Mouse (Mus musculus) limb, embryonic 14.5 days (tissue): ENCODE measurements around the gene Trpc4. TPM values are rescaled to one million over a fixed set of nuclear protein-coding genes. Genes with fewer than 3 reads are reported as not detected.
A peak's percentile ranks its signal among the peaks of the same experiment; 100 is the strongest.

ENCODE experiments used
- ATAC-seq: fragments of 200-750 bp; cut with Nextera tagmentation; 2 replicates; pipeline ENCODE4 v1.8.0; 2017; ENCODE audit warnings: low read depth, moderate number of reproducible peaks, moderate TSS enrichment; ENCODE audit not compliant: low FRiP score
- DNase-seq: peaks from one replicate; pipeline ENCODE4 v3.0.0-alpha.2; 2015; ENCODE audit warnings: low spot score
- H3K27ac ChIP-seq: fragments of 300-500 bp; sonication (generic); replicated peaks from 2 replicates; pipeline ENCODE4 v1.5.1; 2014; ENCODE audit warnings: low read depth, mild to moderate bottlenecking, low read length, moderate library complexity, mixed read lengths
- H3K27me3 ChIP-seq: fragments of 300-500 bp; sonication (generic); 2 replicates; pipeline ENCODE4 v1.6.1; 2014; ENCODE audit warnings: low read length, mixed read lengths; ENCODE audit not compliant: control insufficient read depth, insufficient read depth
- H3K36me3 ChIP-seq: fragments of 300-500 bp; sonication (generic); 2 replicates; pipeline ENCODE4 v1.6.1; 2014; ENCODE audit warnings: mild to moderate bottlenecking, low read length, moderate library complexity, mixed read lengths; ENCODE audit not compliant: control insufficient read depth, insufficient read depth
- H3K4me1 ChIP-seq: fragments of 300-500 bp; sonication (generic); 2 replicates; pipeline ENCODE4 v1.6.1; 2014; ENCODE audit warnings: antibody characterized with exemption, low read length, mixed read lengths; ENCODE audit not compliant: control insufficient read depth, insufficient read depth
- H3K4me2 ChIP-seq: fragments of 300-500 bp; sonication (generic); replicated peaks from 2 replicates; pipeline ENCODE4 v1.6.1; 2014; ENCODE audit warnings: low read depth, mild to moderate bottlenecking, low read length, moderate library complexity; ENCODE audit not compliant: severe bottlenecking
- H3K4me3 ChIP-seq: fragments of 300-500 bp; sonication (generic); replicated peaks from 2 replicates; pipeline ENCODE4 v1.5.1; 2014; ENCODE audit warnings: low read length
- H3K9ac ChIP-seq: fragments of 300-500 bp; sonication (generic); 2 replicates; pipeline ENCODE4 v1.6.1; 2014; ENCODE audit warnings: mild to moderate bottlenecking, low read depth, low read length, moderate library complexity; ENCODE audit not compliant: severe bottlenecking
- H3K9me3 ChIP-seq: fragments of 300-500 bp; sonication (generic); 2 replicates; pipeline ENCODE4 v1.6.1; 2016; ENCODE audit warnings: low read length; ENCODE audit not compliant: control insufficient read depth
- POLR2A ChIP-seq: fragments of 200-500 bp; IDR thresholded peaks from 2 replicates; pipeline ENCODE4 v1.8.0; 2012; ENCODE audit warnings: inconsistent platforms, mild to moderate bottlenecking, moderate library complexity, borderline replicate concordance; ENCODE audit not compliant: insufficient read depth, insufficient read length; ENCODE audit errors: extremely low read depth
- WGBS: fragments of 180-500 bp; shearing (Covaris S2); extraction: QIAGEN DNeasy Blood & Tissue Kit; methylation state at CpG from one replicate; pipeline ENCODE4 v1.1.7; 2014; 5-methylcytosine and 5-hydroxymethylcytosine counted together
- polyA plus RNA-seq, 2 experiments: library from polyadenylated mRNA; depleted of rRNA in 1 of 2; stranded (reverse) in 1 of 2; unstranded in 1 of 2; fragments of >200 nt; fragmentation: Nextera tagmentation in 1 of 2; extraction: Ambion mirVana in 1 of 2; gene quantifications; 2 replicates each; pipeline versions ENCODE4 v1.2.1 to v1.2.3; 2012 to 2014

Trpc4 gene
- polyA plus RNA-seq (2012; rRNA removed) (0.90 and 0.97 TPM in 2 replicates), polyA plus RNA-seq (2014; fragmentation: Nextera tagmentation; extraction: Ambion mirVana) (1.7 and 1.8 TPM in 2 replicates)

DNA sequence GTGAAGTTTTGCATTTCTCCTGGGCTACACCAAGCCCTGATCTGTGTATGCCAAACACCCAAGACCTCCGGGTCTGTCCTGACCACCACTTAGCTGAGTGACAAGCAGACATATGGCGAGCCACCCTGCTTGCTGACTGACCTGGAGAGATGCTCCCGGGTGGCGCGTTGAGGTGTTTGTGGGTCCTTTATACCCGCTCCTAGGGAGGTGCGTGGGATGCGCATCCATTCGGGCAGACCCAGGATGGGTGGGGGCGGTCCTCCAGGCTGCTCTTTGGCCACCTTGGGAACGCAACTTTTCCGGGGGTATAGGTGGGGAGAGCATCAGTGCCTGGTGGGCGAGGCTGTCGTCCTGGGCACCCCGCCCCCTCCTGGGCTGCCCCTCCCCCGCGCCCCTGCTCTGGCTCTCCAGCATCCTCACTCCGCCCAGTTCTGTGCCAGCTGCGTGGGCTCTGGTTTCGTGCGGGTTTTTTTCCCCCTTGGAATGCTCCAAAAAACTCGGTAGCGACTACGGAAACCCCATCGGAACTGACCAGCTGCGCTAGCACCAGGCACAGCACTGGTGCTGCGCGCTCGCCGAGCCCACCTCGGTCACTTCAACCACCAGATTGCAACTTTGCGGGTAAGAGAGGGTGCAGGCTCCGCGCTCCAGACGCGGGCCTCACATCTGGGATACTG, at the start of gene Trpc4:
TSS of gene Trpc4 (plus strand) at position 397 of the 677 bp plus-strand sequence.
- ATAC-seq (peak; percentile 53; the same call in 1 of the 2 replicates), DNase-seq (no peak)
- Histone ChIP-seq H3K36me3 (no peaks in the 10 kb centered on the region), H3K4me3 (peak within 1 kb of the TSS; percentile 51), H3K9me3 (no peaks in the 10 kb centered on the region), H3K27ac (no peak within 1 kb of the TSS), H3K4me2 (peak within 1 kb of the TSS; percentile 97), H3K9ac (peak within 1 kb of the TSS; percentile 48), H3K27me3 (peaks cover 31% of the 10 kb centered on the region), H3K4me1 (peaks cover 15% of the 10 kb centered on the region)
- TF ChIP-seq POLR2A: no peak
- WGBS: 1% methylated on average over 31 of the region's 36 CpGs

DNA sequence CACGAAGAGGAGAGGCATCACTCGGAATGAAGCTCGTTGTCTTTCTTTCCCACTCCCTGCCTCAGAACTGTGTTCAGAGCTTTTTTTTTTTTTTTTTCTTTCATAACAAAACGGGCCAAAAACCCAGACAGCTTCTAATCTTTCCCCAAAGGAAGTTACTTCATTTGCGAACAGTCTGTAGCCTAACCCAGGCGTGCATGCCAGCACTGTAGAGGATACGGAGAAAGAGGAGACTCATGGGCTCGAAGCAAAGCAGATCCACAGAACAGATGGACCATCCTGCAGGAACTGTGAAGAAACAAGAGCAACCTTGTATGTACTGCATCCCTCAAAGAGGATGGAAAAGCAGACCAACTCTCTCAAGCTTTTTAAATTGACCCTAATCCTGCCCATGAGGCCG, 44.3 kb upstream of the Trpc4 start:
- no peak for TF ChIP-seq POLR2A
- Histone ChIP-seq H3K4me3 (no peak overlapping the region), H3K36me3 (no peaks in the 10 kb centered on the region), H3K4me1 (no peaks in the 10 kb centered on the region), H3K9me3 (no peaks in the 10 kb centered on the region), H3K27ac (no peak overlapping the region), H3K27me3 (no peaks in the 10 kb centered on the region), H3K4me2 (no peak overlapping the region), H3K9ac (no peak overlapping the region)
- no peak for ATAC-seq
- no peak for DNase-seq
- 76% methylated on average over 9 of the region's 9 CpGs for WGBS

DNA sequence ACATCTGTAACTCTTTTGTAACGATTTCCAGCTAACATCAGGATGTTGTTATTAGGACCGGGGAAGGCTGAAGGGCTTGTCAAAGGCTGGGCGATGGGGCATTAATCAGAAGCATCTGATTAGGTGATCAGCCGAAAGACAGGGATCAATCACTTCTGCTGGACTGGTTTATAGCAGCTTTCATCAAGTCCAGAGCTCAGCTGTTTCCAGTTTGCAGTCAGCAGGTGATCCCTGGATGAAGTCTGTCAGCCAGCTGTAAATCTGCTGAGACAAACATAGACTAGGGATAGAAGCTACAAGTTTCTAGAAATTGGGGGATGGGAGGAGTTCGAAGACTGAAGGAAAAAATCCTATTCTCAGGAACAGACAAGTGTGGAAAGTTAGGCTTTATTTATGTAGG, 20.5 kb upstream of the Trpc4 start:
- H3K27ac ChIP-seq: no peak overlapping the region
- no peaks in the 10 kb centered on the region for H3K9me3 ChIP-seq
- DNase-seq: no peak
- no peaks in the 10 kb centered on the region; the same call in 1 of the 2 replicates for H3K27me3 ChIP-seq
- no peaks in the 10 kb centered on the region for H3K36me3 ChIP-seq
- no peak for ATAC-seq
- no peak overlapping the region for H3K9ac ChIP-seq
- no peak overlapping the region for H3K4me2 ChIP-seq
- TF ChIP-seq POLR2A: no peak
- 13% methylated on average over 5 of the region's 5 CpGs for WGBS
- H3K4me1 ChIP-seq: no peaks in the 10 kb centered on the region
- no peak overlapping the region for H3K4me3 ChIP-seq

DNA sequence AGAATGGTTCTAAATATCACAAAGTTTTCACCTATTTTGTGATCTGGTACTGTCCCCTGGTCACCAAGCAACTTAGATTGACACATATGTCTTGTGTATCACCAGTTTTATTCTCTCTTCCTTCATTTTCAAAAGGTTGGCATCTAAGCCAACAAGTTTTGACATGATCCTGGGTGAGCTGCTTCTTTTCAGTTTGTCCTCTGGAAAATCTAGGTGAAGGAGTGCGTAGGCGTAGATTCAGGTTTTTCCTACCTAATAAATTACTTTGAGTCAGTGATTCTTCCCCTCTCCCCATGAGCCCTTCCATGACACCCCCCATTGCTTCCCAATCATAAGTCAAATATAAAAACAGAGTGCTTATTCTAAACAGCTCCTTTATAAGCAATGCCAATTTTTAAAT, 14.5 kb upstream of the Trpc4 start:
- TF ChIP-seq POLR2A: no peak
- no peak for ATAC-seq
- 87% methylated on average over 2 of the region's 2 CpGs for WGBS

DNA sequence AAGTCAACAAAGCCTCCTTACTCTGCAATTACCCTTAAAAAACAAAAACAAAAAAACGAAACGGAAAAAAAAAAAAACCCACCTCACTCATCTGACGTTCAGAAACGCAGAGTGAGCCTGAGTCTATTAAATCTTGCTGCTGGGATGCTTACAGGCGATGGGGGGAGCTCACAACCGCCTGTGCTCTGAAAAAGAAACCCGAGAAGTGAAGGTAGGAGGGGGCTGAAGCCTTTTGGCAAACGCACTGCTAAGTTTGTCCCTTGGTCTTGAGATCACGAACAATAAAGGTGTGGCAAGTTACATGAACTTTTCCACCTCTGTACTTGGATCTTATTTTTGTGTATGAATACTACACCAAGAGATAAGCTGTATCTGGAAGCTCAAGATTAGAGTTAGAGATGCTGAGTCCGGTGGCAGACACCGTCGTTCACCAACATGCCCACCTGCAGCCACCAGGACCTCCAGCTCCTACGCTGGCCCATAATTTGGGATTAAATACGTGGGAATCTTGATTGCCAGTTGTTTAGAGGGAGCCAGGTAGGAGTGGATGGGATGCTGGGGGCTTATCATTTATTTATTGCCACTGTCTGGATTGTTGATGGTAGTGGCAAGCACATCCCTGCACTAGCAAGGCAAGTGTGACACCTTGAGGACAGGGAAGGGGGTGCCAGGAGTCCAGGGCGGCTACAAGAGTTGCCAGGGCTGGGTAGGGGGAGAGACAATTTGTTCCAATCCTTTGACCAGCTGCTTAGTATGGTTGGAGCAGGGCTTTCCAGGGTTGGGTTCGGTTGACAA, 794 bp upstream of the Trpc4 start:
- Histone ChIP-seq H3K36me3 (no peaks in the 10 kb centered on the region), H3K4me3 (peak overlapping the region; percentile 51)
- WGBS: 6% methylated on average over 15 of the region's 16 CpGs

More for the DNA sequence above, 14.5 kb upstream of the Trpc4 start:
- H3K27ac ChIP-seq: no peak overlapping the region
- no peak overlapping the region for H3K4me2 ChIP-seq
- H3K4me3 ChIP-seq: no peak overlapping the region
- no peaks in the 10 kb centered on the region for H3K36me3 ChIP-seq
- H3K4me1 ChIP-seq: no peaks in the 10 kb centered on the region
- H3K9ac ChIP-seq: no peak overlapping the region
- H3K9me3 ChIP-seq: no peaks in the 10 kb centered on the region
- no peak for DNase-seq
- no peaks in the 10 kb centered on the region; the same call in 1 of the 2 replicates for H3K27me3 ChIP-seq

More for the DNA sequence above, 794 bp upstream of the Trpc4 start:
- Histone ChIP-seq H3K9ac (no peak overlapping the region), H3K27ac (no peak overlapping the region), H3K4me1 (peaks cover 15% of the 10 kb centered on the region), H3K4me2 (peak overlapping the region; percentile 97), H3K27me3 (peaks cover 31% of the 10 kb centered on the region), H3K9me3 (no peaks in the 10 kb centered on the region)
- DNase-seq (peak; percentile 53), ATAC-seq (peak; percentile 53; the same call in 1 of the 2 replicates)
- TF ChIP-seq POLR2A: no peak
